Mouse (Mus musculus) CD4-positive, CD25-positive, alpha-beta regulatory T cell, adult 4 months (primary cell): ENCODE measurements around the gene Chd3. TPM values are rescaled to one million over a fixed set of nuclear protein-coding genes. Genes with fewer than 3 reads are reported as not detected.
"Not testable (repeated sequence)": the region's sequence is repeated elsewhere in the genome, so short reads cannot be mapped to it uniquely, and the experiment has no call there.

Source experiments
- ATAC-seq: one replicate; pipeline ENCODE4 v1.8.0; 2017
- polyA plus RNA-seq, 2 experiments: library from polyadenylated mRNA; unstranded; fragments of 100-300 nt; shearing (Covaris generic); gene quantifications; one replicate each; pipeline ENCODE4 v1.2.1; 2017

The Chd3 gene
- polyA plus RNA-seq, 2 experiments from 2014 or later, result 71.8 to 80.8 TPM

DNA sequence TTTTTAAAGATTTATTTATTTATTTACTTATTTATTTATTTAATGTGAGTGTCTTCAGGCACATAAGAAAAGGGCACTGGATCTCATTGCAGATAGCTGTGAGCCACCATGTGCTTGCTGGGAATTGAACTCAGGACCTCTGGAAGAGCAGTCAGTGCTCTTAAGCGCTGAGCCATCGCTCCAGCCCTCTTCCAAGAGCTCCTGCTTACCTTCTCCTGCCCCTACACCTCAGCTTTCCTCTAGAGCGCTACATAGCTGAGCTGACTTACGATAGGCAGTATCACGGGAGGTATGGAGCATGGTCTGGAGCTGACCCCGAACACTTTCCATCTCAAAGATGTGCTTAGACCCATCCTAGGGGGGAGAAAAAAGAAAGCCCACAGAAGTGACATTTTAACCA, 47.6 kb downstream of the Chd3 start:
- ATAC-seq, result no peak

DNA sequence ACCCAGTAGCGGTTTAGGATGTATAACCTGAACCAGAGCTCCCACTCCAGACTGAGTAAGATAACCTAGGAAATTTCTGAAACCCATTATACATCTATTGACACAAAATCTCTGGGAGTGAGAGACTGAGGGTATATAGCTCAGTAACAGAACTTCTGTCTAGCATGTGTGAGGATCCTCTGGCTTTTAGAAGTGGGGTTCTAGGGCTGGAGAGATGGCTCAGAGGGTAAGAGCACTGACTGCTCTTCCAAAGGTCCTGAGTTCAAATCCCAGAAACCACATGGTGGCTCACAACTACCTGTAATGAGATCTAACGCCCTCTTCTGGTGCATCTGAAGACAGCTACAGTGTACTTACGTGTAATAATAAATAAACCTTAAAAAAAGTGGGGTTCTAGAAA, 51.2 kb downstream of the Chd3 start:
- not testable (repeated sequence) for ATAC-seq

DNA sequence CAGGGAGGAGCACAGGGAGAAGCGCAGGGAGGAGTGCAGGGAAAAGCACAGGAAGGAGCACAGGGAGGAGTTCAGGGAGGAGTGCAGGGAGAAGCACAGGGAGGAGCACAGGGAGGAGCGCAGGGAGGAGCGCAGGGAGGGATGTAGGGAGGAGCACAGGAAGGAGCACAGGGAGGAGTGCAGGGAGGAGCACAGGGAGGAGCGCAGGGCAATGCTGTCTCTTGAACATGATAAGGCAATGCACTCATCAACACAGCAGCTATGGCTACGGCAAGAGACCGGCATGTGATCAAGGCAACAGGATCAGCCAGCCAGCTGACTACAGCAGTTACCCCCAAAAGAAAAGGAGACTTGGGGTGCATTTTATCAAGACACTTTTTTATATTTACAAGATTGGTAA, 52.8 kb downstream of the Chd3 start:
- ATAC-seq, result no peak

DNA sequence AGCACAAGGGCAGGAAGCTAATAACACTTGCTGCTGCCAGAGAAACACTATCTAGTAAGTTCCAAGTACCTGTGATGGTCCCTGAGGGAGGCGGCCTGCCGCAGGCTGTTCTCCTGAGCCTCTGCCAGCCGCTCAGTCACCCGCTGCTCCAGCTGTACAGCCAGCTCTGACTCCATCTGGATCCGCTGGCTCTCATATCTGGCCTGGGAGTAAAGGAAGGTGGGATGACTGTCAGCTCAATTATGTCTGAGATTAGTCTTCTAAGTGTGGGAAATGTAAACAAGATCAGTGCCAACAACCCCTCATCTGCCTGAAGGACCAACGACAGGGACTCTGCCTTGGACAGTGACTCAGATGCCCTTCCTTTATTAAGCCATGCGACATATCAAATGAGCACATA, 57.9 kb downstream of the Chd3 start:
- no peak for ATAC-seq

DNA sequence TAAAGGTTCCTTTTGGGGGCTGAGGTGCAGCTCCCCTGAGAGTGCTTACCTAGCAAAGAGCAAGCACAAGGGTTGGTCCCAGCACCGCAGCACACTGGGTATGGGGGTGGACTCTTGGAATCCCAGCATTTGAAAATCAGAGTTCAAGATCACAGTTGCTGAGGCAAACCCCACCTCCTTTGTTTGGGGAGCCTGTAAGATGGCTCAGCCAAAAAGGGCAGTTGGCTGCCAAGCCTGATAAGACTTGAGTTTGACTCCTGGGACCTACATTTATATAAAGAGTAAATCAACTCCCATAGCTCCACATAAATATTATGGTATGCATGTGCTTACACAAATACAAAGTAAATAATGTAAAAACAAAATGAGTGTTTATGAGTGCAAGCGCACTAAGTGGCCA, 63.2 kb downstream of the Chd3 start:
- no peak for ATAC-seq

DNA sequence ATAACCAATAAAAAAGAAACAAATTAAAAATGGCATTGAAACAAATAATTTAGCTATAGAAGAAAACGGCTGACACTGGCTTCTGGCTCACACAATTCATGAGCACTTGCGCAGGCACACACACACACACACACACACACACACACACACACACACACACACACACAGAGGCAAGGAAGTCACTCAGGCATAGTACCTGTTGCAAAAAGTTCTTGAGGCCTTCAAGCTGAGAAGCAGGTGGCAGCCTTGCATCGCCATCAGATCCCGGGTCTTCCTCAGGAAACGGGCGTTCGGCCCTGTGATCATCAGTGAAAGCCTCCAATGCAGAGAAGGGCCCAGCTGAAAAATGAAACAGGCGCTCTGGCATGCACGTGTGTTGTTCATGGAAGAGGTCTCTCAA, 63.9 kb downstream of the Chd3 start:
- ATAC-seq, result no peak

DNA sequence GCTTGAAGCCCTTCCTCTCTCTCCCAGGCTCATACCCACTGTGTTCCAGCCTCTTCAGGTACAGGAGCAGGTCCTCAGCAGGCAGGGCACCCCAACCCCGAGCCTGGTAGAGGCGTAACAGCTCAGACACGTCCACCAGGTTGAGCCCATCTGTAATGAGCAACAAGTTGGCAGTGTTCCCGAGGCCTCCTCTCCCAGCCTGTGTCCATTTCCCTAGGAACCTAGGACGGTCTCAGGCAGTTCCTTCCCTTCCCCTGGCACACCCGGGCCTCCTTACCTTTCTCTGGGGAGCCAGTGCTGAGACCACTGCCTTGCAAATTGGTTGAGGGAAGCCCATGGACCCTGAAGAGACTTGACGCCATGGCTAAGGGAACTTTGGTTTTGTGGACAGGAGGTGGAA, 66.4 kb downstream of the Chd3 start:
- ATAC-seq, result no peak

DNA sequence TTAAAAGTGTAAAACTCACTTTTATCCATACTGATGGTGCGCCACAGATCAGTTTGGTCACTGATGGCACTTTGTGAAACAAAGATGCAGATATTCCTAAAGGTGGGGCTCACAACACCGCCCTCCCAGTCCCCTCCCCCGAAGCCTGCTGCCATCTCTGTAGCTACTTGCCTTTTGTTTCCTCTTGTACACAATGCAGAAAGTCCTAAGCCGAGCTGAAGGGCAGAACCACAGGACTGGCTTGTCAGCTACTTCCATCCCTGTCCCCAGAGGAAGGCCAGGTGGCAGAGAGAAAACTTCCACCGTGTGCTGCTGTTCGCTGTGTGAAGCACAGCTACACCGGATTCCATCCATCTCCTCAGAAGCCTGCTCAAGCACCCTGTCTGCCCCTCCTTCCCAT, 71.0 kb downstream of the Chd3 start:
- ATAC-seq, result no peak

DNA sequence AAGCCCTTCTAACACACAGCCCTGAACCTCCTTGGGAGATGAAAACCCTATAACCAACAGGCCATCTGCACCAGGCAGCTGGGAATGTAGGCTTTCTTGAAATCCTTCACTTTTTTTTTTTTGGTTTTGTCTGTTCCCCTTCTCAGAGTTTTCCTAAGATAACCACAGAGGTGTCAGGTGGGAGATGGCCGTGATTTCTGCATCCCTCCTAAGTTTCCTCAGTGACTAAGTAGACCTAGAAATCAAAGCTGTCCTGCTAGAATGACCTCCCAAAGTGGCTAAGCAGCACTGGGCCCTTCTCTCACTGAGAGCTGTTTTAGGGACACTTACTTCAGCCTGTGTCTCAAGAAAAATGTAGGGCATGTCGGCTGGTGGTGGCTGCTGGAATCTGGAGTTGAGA, 71.4 kb downstream of the Chd3 start:
- no peak for ATAC-seq

DNA sequence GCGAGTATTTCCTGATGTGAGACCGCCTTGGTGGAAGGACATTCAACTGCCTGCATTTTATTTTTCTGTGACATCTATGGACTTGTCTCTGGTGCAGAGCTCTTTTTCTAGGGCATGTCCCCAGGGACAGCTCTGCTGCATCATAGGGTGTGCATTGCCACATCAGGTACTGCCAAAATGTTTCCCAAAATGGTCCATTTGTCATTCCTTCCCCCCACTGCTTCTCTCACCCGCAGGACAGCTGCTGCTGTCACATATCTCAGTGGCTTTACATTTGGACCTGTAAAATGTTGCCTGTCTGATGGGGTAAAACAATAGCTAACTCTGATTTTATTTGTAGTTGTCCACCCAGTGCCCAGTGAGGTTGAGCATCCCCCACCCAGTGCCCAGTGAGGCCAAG, 73.9 kb downstream of the Chd3 start:
- no peak for ATAC-seq

Other genes starting within 250 kb of the Chd3 start
- not detected for gene Hes7, start 249.0 kb downstream of the Chd3 start, polyA plus RNA-seq
- not detected for gene 9130213A22Rik, start 246.8 kb downstream of the Chd3 start, polyA plus RNA-seq
- gene Aloxe3, start 243.5 kb downstream of the Chd3 start, polyA plus RNA-seq, result under 1 TPM in 1 of 2 experiments, not detected in 1; 0.35 TPM
- not detected for gene Alox12b, start 212.4 kb downstream of the Chd3 start, polyA plus RNA-seq
- 10 to 100 TPM; 10.6 to 15.5 TPM for gene Alox8, start 171.6 kb downstream of the Chd3 start, polyA plus RNA-seq
- under 1 TPM in 1 of 2 experiments, not detected in 1; 0.53 TPM for gene Gucy2e, start 132.4 kb downstream of the Chd3 start, polyA plus RNA-seq
- 1 to 10 TPM; 8.2 to 8.5 TPM for gene Cntrob, start 45.6 kb downstream of the Chd3 start, polyA plus RNA-seq
- gene Trappc1, start 45.4 kb downstream of the Chd3 start, polyA plus RNA-seq, result 10 to 100 TPM; 92.9 to 99.3 TPM
- gene Kcnab3, start 43.1 kb downstream of the Chd3 start, polyA plus RNA-seq, result 1 to 10 TPM in 1 of 2 experiments, under 1 TPM in 1; 0.62 to 1.2 TPM
- 1 to 10 TPM; 3.3 to 4.0 TPM for gene Rnf227, start 28.9 kb downstream of the Chd3 start, polyA plus RNA-seq
- 100 to 1,000 TPM in 1 of 2 experiments, 10 to 100 TPM in 1; 87.8 to 116 TPM for gene Naa38, start 26.1 kb upstream of the Chd3 start, polyA plus RNA-seq
- gene Cyb5d1, start 26.2 kb upstream of the Chd3 start, polyA plus RNA-seq, result 10 to 100 TPM; 17.0 to 28.2 TPM
- gene Tmem88, start 28.8 kb upstream of the Chd3 start, polyA plus RNA-seq, result 1 to 10 TPM; 1.1 to 1.2 TPM
- gene Kdm6b, start 44.3 kb upstream of the Chd3 start, polyA plus RNA-seq, result 10 to 100 TPM; 30.7 to 32.6 TPM
- gene Dnah2, start 179.7 kb upstream of the Chd3 start, polyA plus RNA-seq, result under 1 TPM in 1 of 2 experiments, not detected in 1; 0.09 TPM
- gene Efnb3, start 190.8 kb upstream of the Chd3 start, polyA plus RNA-seq, result under 1 TPM; 0.27 to 0.37 TPM
- gene Wrap53, start 210.8 kb upstream of the Chd3 start, polyA plus RNA-seq, result 10 to 100 TPM; 23.0 to 31.9 TPM
- gene Trp53, start 211.0 kb upstream of the Chd3 start, polyA plus RNA-seq, result 100 to 1,000 TPM; 307 to 416 TPM
- gene Atp1b2, start 236.5 kb upstream of the Chd3 start, polyA plus RNA-seq, result not detected
- gene Shbg, start 248.5 kb upstream of the Chd3 start, polyA plus RNA-seq, result not detected